In genomic region chr10:12285679-12286078, GRCm38 (mm10) we compare ENCODE assay signal across 12 mouse cellular contexts.
"Had no signal": no experiment of that assay in that cellular context is flagged by ENCODE, and none has a peak within 500 bp of the region (broad histone marks: within the 10 kb centered on the region; RNA-seq: fewer than 3 reads in every experiment).

No protein-coding gene starts in this region.

- DNase-seq: retina, postnatal 1 day; right cerebral cortex, adult 18-20 months; right cerebral cortex, postnatal 14 days; right cerebral cortex, postnatal 25 days; right cerebral cortex, postnatal 4 days; spleen, adult 18-20 months; thymus, adult 18-20 months; thymus, adult 2 months; thymus, postnatal 14 days; thymus, postnatal 25 days; thymus, postnatal 36 days; thymus, postnatal 4 days had no signal
